Mouse (Mus musculus): ENCODE data around the gene Cxcr2. TPM values are rescaled to one million over a fixed set of nuclear protein-coding genes. Genes with fewer than 3 reads are reported as not detected.
A peak's percentile ranks its signal among the peaks of the same experiment; 100 is the strongest.

Gene Cxcr2
- total RNA-seq, 2 experiments from 2014 or later = 0.11 to 0.17 TPM

DNA sequence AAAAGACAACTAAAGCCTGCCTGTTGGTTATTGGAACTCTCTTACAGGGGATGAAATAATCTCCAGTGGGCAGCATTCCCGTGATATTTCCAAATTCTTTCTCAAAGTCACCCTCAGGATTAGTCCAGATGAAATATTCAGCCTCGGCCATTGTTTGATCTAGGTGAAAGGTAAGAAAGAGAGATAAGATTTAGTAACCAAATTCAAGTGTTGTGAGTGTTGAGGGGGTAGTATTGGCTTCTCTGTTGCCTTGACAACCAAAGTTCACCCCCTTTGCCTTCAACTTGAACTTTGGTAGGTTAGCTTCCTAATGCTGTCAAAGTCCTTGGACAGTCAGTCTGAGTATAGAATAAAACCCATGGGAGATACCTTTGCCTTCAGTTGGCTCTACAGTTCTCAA lies 38.9 kb downstream of the Cxcr2 start:
- intact Hi-C loops (cut with DNase I) = no loop called here
- no peak for DNase-seq (ENCODE audit: low spot score in 2 of 2)

DNA sequence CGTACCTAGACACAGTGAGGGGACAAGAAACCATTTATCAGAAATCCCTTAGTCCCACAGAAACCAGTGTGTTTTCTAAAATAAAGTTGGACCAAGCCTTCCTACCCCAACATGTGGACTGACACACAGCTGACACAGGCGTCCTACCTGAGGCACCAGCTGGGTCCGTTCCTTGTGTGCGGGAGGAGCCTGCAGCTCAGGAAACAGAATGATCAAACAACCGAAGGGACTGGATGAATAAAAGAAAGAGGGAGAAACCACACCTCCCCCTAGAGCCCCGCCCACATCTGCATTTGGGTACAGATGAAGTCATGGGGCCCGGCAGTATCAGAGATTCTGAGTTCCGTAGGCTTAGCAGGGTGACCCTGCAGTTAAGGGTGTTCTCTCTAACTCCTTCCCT lies 40.7 kb downstream of the Cxcr2 start, which contains the start of gene Cxcr1:
Gene Cxcr1, minus strand, starts transcription at position 187 of the 400 bp plus-strand sequence.
- intact Hi-C loops (cut with DNase I) = no loop called here
- DNase-seq (ENCODE audit: low spot score in 2 of 2) = no peak

DNA sequence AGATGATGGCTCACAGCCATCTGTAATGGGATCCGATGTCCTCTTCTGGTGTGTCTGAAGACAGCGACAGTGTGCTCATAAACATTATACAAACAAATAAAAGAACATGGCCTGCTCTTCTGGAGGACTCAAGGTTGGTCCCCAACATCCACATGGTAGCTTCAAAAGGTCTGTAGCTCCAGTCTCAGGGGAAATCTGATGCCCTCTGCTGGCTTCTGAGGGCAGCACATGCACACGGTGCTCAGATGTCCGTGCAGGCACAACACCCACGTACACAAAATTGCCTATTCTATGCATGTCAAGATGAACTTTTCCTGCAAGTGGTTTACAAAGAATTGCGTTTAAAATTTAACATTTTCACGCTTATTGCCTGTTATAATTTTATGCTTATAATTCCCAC lies 42.2 kb downstream of the Cxcr2 start:
- DNase-seq (ENCODE audit: low spot score in 2 of 2) = no peak
- intact Hi-C loops (cut with DNase I) = loop anchor here (5.0 kb wide), 1 partner anchor 294 kb away; no protein-coding TSS in a partner anchor

DNA sequence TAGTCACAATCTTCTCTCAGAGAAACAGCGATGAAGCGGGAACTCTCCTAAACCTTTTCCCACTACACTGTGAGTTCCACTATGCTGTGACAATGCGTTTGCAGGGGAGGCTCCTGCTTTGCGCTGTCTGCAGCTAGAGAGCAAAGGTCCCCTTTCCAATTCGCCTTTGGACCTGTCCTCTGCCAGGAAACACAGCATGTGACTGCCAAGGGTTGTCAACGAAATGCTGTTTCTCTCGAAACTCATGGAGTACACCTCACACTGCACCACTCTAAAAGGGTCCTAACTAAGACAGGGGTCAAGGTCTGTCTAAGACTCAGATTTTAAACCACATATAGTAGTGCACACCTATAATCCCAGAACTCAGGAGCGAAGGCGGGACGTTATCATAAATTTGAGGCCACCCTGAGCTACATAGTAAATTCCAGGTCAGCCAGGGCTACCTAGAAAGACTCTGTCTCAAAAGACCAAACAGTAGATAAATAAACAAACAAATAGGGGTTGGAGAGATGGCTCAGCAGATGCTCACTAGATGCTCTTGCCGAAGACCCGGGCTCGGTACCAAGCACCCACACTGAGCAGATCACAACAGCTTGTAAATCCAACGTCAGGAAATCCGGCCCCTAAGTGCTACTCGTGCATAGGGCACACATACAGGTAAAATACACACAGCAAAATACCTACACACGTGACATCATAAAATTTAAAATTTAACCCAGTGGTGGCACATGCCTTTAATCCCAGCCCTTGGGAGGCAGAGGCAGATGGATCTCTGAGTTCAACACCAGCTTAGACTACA lies 43.0 kb downstream of the Cxcr2 start:
- intact Hi-C loops (cut with DNase I) = loop anchor here (5.0 kb wide), 1 partner anchor 295 kb away; no protein-coding TSS in a partner anchor
- no peak for DNase-seq (ENCODE audit: low spot score in 2 of 2)

- DNase-seq (ENCODE audit: low spot score in 2 of 2) = peak; percentile 57 to 81
- intact Hi-C loops (cut with DNase I) = loop anchor here (5.0 kb wide), 1 partner anchor 296 kb away; no protein-coding TSS in a partner anchor
Observed at GRCm38 (mm10) chr1:74197726-74198470, 44.1 kb downstream of the Cxcr2 start.

DNA sequence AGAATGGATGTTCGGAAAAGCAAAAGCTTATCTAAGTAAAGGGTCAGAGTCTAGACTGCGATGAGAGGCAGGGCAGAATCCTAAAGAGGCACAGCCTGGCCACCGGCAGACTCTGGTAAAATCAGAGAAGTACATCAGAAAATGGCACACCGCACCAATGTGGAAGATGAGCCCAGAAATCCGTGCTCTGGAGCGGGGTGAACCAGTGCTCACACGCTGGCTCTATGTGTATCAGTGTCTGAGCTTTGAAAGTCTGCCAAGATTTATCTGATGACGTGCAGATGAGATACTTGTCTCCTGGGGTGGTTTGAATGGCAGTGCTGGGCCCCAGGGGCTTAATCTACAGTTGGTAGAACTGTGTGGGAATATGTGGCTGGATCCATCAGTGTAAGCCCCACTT lies 45.3 kb downstream of the Cxcr2 start:
- DNase-seq (ENCODE audit: low spot score in 2 of 2) = no peak
- intact Hi-C loops (cut with DNase I) = loop anchor here (5.0 kb wide), 1 partner anchor 297 kb away; no protein-coding TSS in a partner anchor

DNA sequence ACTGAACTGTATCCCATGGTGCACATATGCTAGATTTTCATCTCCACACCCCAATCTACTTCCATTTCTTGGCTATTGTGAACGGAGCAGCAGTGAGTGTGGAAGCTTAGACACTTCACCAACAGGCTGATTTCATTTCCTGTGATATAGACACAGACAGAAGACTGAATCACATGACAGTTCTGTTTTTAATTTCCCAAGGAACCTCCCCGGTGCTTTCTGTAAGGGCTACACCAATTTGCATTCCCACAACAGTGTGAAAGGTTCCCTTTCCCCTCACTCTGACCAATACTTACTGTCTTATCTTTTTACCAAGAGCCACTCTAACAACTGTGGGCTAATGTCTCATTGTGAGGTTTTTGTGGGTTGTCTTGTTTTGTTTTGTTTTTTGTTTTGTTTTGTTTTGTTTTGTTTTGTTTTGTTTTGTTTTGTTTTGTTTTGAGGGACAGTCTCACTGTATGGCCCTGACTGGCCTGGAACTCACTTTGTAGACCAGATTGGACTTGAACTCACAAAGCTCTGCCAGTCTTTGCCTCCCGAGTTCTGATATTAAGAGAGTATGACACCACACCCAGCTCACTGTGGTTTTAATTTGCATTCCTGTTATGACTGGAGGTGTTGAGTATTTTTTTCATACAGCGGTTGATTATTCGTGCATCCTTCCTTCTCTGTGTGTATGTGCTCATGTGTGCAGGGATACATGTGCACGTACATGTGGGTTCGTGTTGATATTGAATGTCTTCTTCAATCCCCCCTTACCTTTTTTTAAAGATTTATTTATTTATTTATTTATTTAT lies 47.5 kb downstream of the Cxcr2 start:
- no peak for DNase-seq (ENCODE audit: low spot score in 2 of 2)
- intact Hi-C loops (cut with DNase I) = loop anchor here (10.0 kb wide), 1 partner anchor 164 kb away; the partner anchor contains the start of gene Catip

DNA sequence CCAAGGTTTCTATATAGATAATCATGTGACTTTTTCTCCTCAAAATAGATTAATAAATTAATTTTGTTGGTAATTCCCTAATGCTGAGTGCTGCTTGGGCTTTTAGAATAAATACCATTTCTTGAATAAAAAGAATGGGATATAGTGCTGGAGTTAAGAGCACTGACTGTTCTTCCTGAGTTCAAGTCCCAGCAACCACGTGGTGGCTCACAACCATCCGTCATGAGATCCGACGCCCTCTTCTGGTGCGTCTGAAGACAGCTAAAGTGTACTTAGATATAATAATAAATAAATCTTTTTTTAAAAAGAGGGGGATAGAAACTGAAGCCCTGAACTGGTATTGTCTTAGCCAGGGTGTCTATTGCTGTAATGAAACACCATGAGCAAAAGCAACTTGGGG lies 49.7 kb downstream of the Cxcr2 start:
- intact Hi-C loops (cut with DNase I) = loop anchor here (10.0 kb wide), 1 partner anchor 161 kb away; the partner anchor contains the start of gene Catip
- no peak for DNase-seq (ENCODE audit: low spot score in 2 of 2)

DNA sequence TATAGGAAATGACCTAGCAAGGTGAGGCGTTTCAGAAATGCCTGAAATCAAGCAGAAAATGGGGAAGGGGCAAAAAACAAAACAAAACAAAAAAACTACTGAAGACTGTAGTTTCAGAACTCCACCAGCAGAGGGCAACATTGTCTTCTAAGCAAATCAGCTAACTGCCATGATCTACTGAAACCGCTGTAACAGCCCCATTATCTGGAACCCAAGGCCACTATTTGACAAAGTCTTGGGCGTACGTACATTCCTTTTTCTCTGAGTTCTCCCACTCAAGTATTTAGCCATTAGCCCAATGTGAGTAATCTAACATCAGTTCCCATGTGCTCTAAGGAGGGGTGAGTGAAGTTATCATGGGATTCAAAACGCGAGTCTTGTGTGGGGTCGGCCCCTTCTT lies 52.1 kb downstream of the Cxcr2 start:
- DNase-seq (ENCODE audit: low spot score in 2 of 2) = peak in 1 of 2 experiments; percentile 45
- intact Hi-C loops (cut with DNase I) = loop anchor here (5.0 to 10.0 kb wide), 3 partner anchors 36 to 159 kb away; partner anchors contain the start of genes Aamp, Catip and Pnkd

DNA sequence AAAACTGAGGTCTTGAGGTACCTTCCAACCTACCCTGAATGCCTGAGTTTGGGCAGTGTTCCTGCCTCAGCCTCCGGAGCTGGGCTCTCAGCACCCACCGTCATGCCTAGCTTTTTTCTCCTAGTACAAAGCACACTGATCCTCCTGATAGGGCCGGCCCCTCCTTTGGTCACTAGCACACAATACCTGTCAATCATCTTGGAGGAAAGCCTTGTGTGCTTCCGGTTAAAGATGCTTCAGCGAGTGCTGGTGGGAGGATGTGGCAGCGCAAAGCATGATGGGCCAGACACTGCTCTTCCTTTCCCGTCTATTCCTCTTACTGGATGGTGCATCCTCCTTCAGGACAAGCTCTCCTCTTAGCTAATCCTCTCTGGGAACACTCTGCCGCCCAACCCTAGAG lies 52.9 kb downstream of the Cxcr2 start:
- no peak for DNase-seq (ENCODE audit: low spot score in 2 of 2)
- intact Hi-C loops (cut with DNase I) = loop anchor here (5.0 to 10.0 kb wide), 3 partner anchors 36 to 158 kb away; partner anchors contain the start of genes Aamp, Catip and Pnkd

- DNase-seq (ENCODE audit: low spot score in 2 of 2) = peak; percentile 38 to 49
- intact Hi-C loops (cut with DNase I) = loop anchor here (5.0 to 10.0 kb wide), 3 partner anchors 34 to 157 kb away; partner anchors contain the start of genes Aamp, Catip and Pnkd
Observed at GRCm38 (mm10) chr1:74207906-74208305, 54.1 kb downstream of the Cxcr2 start.

- intact Hi-C loops (cut with DNase I) = loop anchor here (5.0 to 10.0 kb wide), 3 partner anchors 33 to 156 kb away; partner anchors contain the start of genes Aamp, Catip and Pnkd
Observed at GRCm38 (mm10) chr1:74208941-74209340, 55.2 kb downstream of the Cxcr2 start.

More at GRCm38 (mm10) chr1:74208941-74209340, 55.2 kb downstream of the Cxcr2 start:
- no peak for DNase-seq (ENCODE audit: low spot score in 2 of 2)

Small RNAs within 50 kb of the gene (microRNA-seq; reads per million reads assigned to microRNA genes)
- gene Mir1928 = 0 reads per million in 2 experiments

Other genes with a start within 250 kb of the Cxcr2 start
- 10 to 100 TPM; 30.2 to 39.1 TPM for gene Tns1, start 29.5 kb upstream of the Cxcr2 start, total RNA-seq (2021)
- gene Rufy4, start 28.4 kb upstream of the Cxcr2 start, total RNA-seq (2021) = under 1 TPM in 1 of 2 experiments, not detected in 1; 0.17 TPM
- not detected for gene Cxcr1, start 40.6 kb downstream of the Cxcr2 start, total RNA-seq (2021)
- 100 to 1,000 TPM; 281 to 300 TPM for gene Arpc2, start 82.1 kb downstream of the Cxcr2 start, total RNA-seq (2021)
- not detected for gene Gpbar1, start 124.6 kb downstream of the Cxcr2 start, total RNA-seq (2021)
- gene Aamp, start 130.7 kb downstream of the Cxcr2 start, total RNA-seq (2021) = 100 to 1,000 TPM; 135 to 137 TPM
- gene Pnkd, start 130.9 kb downstream of the Cxcr2 start, total RNA-seq (2021) = 100 to 1,000 TPM; 118 to 134 TPM
- 10 to 100 TPM; 16.3 to 17.8 TPM for gene Tmbim1, start 151.6 kb downstream of the Cxcr2 start, total RNA-seq (2021)
- gene Catip, start 208.1 kb downstream of the Cxcr2 start, total RNA-seq (2021) = 1 to 10 TPM in 1 of 2 experiments, under 1 TPM in 1; 0.75 to 1.9 TPM
- 1 to 10 TPM; 3.4 to 4.3 TPM for gene Slc11a1, start 221.2 kb downstream of the Cxcr2 start, total RNA-seq (2021)
- gene Ctdsp1, start 237.5 kb downstream of the Cxcr2 start, total RNA-seq (2021) = 10 to 100 TPM; 17.7 to 25.5 TPM